Mouse (Mus musculus): ENCODE results near the gene Aspdh.

DNA sequence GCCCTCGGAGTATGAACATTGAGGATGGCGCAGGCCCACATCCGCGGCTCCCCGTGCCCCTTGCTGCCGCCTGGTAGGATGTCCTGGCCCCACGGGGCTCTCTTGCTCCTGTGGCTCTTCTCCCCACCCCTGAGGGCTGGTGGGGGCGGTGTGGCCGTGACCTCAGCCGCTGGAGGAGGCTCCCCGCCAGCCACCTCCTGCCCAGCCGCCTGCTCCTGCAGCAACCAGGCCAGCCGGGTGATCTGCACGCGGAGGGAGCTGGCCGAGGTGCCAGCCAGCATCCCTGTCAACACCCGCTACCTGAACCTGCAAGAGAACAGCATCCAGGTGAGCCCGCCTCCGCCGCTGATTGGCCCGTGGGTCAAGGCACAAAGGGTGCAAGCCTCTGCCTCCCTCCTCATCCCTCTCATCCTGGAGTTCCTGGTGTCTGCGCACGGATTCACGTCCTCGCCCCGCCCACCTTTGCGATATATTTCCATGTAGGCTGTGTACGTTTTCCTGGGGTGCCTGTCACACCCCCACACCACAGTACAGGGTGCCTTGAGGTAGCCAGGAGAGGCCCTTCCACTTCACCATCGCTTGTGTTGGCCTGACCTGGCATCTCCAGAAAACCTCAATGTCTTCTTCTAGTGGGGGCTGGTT lies 20.2 kb upstream of the Aspdh start:
- TF ChIP-seq CTCF (IDR thresholded peaks at IDR 0.05; ENCODE audit: insufficient read depth, low read depth, low read length) (no peak), POLR2A (IDR thresholded peaks at IDR 0.05; ENCODE audit: insufficient read depth, low read depth, low read length) (no peak)

Measured in olfactory bulb, adult 2 months (tissue).